Comparison of ENCODE assay signal across 18 mouse cellular contexts in the genomic region with DNA sequence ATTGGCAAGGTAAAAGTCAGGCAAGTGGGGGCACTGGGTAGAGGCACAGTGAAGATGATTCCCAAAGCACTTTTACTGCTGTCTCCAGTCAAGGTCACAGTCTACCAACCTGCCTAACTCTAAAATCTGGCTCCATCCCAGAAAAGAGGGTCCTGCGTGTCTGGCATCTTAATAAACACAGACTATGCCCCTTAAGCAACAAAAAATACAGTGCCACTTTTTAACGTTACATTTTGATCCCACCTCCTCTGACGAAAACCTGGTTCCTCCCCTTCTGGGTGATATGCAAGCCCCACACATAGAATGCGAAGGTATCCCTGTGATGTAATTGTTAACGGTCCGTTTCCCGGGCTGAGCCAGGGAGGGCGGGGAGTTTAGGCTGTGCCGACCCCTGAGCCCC. TPM values are rescaled to one million over a fixed set of nuclear protein-coding genes. Genes with fewer than 3 reads are reported as not detected.
DNase-seq lines count a peak whose midpoint lies in the region; TF ChIP-seq lines count a peak whose summit lies in the region.
"Not testable (repeated sequence)": the region's sequence is repeated elsewhere in the genome, so short reads cannot be mapped to it uniquely, and the experiment has no call there.
"Had no signal": no experiment of that assay in that cellular context is flagged by ENCODE, and none has a peak within 500 bp of the region (broad histone marks: within the 10 kb centered on the region; RNA-seq: fewer than 3 reads in every experiment).

A gene (plus strand): TSS at position 301 of the 400 bp plus-strand sequence.

- H3K4me1 ChIP-seq in cortical plate, adult 2 months (ENCODE audit: control insufficient read depth, insufficient read depth, low read length); testis, adult 2 months (ENCODE audit: control insufficient read depth, insufficient read depth, low read length): not testable (repeated sequence)

- not testable (repeated sequence) for H3K36me3 ChIP-seq in testis, adult 2 months (ENCODE audit: control insufficient read depth, insufficient read depth, low read length)

- intact Hi-C loops in left cerebral cortex, postnatal 14 days (cut with DNase I); left cerebral cortex, postnatal 36 days (cut with DNase I): not testable (repeated sequence)

- not testable (repeated sequence) for H3K4me3 ChIP-seq in cortical plate, adult 2 months (ENCODE audit: insufficient read depth, low read length); testis, adult 2 months (ENCODE audit: control insufficient read depth, low read depth, low read length)

- TF ChIP-seq CTCF in cortical plate, adult 2 months (IDR thresholded peaks at IDR 0.05; ENCODE audit: extremely low read depth, insufficient read depth, low read length); testis, adult 2 months (IDR thresholded peaks at IDR 0.05; ENCODE audit: control insufficient read depth, insufficient read depth, insufficient replicate concordance, low read depth, low read length): not testable (repeated sequence)

- not testable (repeated sequence) for H3K27ac ChIP-seq in cortical plate, adult 2 months (ENCODE audit: insufficient read depth, low read length); testis, adult 2 months (ENCODE audit: control insufficient read depth, insufficient read depth, low read depth, low read length)

- not testable (repeated sequence) for TF ChIP-seq POLR2A in cortical plate, adult 2 months (IDR thresholded peaks at IDR 0.05; ENCODE audit: extremely low read depth, insufficient read depth, low read length); testis, adult 2 months (IDR thresholded peaks at IDR 0.05; ENCODE audit: control insufficient read depth, low read depth, low read length)

- not testable (repeated sequence) for H3K27me3 ChIP-seq in testis, adult 2 months (ENCODE audit: control insufficient read depth, insufficient read depth, low read length)

- DNase-seq in left cerebral cortex, adult 18-20 months (ENCODE audit: low spot score in 2 of 2); left cerebral cortex, adult 8-10 months (ENCODE audit: low spot score in 2 of 2); left cerebral cortex, postnatal 14 days (ENCODE audit: low spot score in 2 of 2); left cerebral cortex, postnatal 36 days (ENCODE audit: low spot score in 2 of 2); thymus, postnatal 0 days (ENCODE audit: low spot score): not testable (repeated sequence)

RNA-seq across cellular contexts. Expression of the gene that starts here (rescaled TPM):
- 25.1 and 26.7 TPM in 2 replicates for polyA plus RNA-seq in cortical plate, adult 2 months (2012; rRNA removed)
- 10 to 100 TPM; 30.1 to 33.4 TPM for total RNA-seq in left cerebral cortex, adult 18-20 months (2021)
- total RNA-seq in left cerebral cortex, adult 8-10 months (2022): 10 to 100 TPM; 27.4 to 45.7 (median 33.5) TPM
- total RNA-seq in left cerebral cortex, postnatal 14 days (2021): 10 to 100 TPM; 30.9 to 68.6 TPM
- 10 to 100 TPM; 33.6 to 54.7 TPM for total RNA-seq in left cerebral cortex, postnatal 36 days (2021)
- polyA plus RNA-seq in testis, adult 2 months (2012; rRNA removed): 65.1 and 89.5 TPM in 2 replicates
- polyA plus RNA-seq in thymus, postnatal 0 days (2015; fragmentation: Nextera tagmentation; extraction: Ambion mirVana): 13.1 TPM in 1 of 2 replicates, not detected in the other
- total RNA-seq: adrenal gland, postnatal 14 days; CH12.LX; G1E had no signal
- polyA plus RNA-seq: activated CD4-positive, CD25-positive, alpha-beta regulatory T cell, adult 4 months; CD4-positive, CD25-positive, alpha-beta regulatory T cell, adult 4 months; embryonic facial prominence, embryonic 11.5 days; embryonic facial prominence, embryonic 13.5 days; erythroblast, embryonic 14.5 days; forebrain, embryonic 10.5 days; forebrain, embryonic 12.5 days; forebrain, embryonic 14.5 days; G1E had no signal
